Mouse (Mus musculus) mouse embryonic stem cell (cell line): ENCODE data around the gene Epha4.

ENCODE experiments used
- in situ Hi-C, 2 experiments: fragments of 300-500 bp; cut with MboI; formaldehyde crosslinking; loops; 1 replicate in 1 of 2; 3 replicates in 1 of 2; pipeline ENCODE4 v1.14.3; 2019 to 2020; ENCODE audit warnings: low sequenced_read_pairs in 2 of 2, low pct_unique_long_range_greater_than_20kb in 1 of 2, mixed read lengths in 1 of 2; ENCODE audit not compliant: unreplicated experiment in 1 of 2

Gene Epha4

DNA sequence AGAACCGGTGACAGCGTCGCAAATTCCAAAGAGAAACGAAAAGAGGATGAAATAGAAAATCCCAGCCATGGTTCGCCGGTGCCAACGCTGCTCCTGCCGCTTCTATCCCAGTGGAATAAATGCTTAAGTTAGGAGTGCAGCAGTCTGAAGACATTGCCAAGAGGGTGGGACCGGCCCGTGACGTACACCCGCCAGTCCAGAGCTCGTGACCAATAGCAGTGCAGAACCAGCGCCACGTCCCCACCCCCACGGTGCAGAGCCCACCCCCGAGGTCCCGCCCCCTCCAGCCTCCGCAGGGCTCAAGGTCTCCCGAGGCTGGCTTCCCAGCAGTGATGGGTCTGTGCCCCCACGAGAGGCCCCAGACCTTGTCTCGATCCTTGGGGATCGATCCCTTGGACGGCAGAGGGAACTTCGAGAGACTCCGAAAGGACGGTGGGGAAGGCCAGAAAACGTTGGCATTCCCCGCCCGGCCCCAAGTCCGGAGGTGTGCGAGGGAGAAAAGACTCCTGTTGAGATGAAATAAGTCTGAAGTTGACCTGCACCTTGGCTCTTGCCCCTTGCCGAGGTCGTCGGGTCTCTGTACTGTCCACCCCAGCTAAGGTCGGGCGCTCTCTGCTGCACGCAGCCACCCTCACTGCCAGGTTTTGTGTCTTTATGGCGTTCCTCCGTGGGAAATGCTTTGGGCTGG, at the start of gene Epha4:
Gene Epha4, minus strand, starts transcription at position 126 of the 688 bp plus-strand sequence.
- in situ Hi-C loops: loop anchor here in 1 of 2 experiments (10.0 kb wide), 1 partner anchor 140 kb away; no protein-coding TSS in a partner anchor

DNA sequence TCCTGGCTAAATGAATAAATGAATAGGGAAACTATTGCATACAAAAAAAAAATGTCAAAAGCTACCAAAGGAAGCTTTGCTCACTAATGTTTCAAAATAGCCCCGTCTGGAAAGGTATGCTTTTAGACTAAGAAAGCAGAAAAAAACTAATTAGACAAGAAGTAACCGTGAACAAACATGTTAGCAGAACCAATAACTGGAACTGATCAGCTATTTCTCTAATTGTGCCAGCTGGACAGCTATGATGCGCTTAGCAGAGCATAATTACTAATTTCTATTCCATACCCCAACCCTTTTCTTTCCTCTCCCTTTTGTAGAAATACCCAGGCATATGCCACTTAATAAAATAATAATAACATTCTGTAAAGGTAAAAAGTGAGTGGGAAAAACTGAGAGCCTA, 41.3 kb upstream of the Epha4 start:
- in situ Hi-C loops: no loop called here

DNA sequence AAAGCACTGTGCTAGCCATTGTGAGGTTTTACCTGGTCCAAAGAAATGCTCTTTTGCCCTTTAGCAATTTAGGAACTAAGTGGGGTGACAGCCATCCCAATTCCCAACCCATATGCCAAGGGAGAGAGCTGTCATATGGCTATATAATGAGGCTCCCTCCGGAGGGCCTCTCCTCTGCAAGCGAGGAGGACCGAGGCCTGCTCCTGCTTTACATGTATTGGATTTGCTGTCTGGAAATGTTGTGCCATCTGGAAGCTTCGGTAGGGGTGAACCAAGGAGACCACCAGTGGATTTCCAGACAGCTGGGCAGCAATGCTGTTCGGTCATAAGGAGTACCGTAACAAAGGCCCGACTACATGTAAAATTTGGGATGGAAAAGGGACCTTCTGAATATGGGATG, 37.0 kb upstream of the Epha4 start:
- in situ Hi-C loops: no loop called here

DNA sequence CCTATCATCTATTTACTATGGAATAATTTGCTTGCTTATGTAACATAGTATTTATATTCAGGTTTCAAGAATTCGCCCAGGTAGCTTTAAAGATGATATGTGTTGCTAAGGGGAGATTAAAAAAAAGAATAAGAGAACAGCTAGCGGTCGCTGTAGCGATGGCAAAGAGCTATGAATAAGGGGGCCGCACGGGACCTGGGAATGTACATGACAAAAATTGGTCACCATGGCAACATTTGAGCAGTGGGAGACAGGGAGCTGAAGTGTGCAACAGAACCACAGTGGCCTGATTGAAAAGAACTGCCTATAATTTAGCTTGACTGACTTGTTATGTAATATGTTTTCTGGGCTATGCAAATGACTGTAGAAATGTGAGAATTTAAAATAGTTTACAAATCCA, 30.8 kb upstream of the Epha4 start:
- in situ Hi-C loops: no loop called here

DNA sequence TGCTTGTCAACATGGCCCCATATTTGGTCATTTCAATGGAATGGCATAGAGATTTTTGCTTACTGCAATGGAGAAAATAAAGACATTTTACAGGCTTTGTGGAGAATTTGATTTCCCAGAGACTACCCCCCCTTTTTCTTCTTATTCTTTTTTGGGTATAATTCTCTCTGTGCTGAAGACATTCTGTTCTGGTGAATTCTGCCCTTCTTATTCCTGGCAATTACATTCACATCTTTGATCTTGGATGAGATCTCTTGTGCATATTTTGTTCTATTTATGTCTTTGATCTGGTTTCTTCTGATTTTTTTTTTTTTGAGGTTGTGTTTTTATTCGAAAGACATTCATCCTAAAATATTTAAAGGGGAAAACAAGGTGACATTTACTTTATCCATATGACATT, 30.1 kb upstream of the Epha4 start:
- in situ Hi-C loops: no loop called here

DNA sequence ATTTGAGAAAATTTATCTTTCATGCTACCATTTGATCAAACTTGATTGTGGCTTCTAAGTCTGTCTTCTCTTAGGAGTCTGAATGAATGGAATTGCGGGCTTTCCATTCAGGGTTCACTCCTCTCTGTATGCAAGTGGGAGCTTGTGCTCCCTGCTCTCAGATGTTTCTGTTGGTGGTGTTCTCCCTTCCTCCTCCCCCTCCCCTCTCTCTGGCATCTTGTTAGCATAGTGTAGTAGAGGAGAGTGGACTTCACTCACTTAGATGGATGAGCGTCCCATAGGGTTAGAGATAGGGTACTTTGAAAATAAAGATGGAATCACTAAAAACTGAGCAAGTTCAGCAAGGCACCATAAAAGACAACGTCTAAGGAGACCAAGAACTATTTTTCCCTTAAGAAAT, 29.4 kb upstream of the Epha4 start:
- in situ Hi-C loops: no loop called here

DNA sequence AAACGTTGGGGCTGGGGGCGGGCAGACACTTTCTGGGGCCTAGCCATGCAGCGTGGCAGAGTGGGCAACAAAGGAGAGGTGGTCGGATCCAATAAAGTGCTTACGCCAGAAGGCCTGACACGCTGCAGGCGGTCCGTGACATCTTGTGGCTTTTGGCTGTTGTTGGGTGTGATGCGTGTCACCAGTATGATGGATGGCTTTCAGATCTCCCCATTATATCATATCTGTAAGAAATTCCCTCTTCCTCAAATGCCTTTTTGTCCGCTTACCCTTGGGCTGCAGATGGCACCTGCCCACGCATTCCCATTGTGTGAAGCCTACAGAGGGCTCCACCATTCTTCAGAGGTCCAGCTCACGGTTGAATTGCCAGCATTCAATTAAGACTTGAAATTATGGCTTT, 25.1 kb upstream of the Epha4 start:
- in situ Hi-C loops: no loop called here

DNA sequence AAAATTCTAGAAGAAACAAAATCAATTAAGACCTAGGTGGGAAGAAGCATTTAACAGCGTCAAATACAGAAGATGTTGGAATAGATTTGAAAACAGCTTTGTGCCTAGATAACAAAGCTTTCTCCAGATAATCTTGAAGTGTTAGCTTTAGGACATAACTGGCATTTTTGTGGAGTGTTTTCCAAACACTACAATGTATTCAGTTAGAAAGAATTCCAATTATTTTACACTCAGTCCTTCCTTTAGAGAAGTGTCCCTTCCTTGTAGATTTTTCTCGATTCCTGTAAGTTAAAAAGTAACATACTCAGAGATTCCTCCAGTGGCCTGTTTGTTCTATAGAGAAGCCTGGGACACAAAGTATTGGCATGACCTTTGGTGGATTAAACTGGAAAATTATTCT, 23.7 kb upstream of the Epha4 start:
- in situ Hi-C loops: no loop called here

DNA sequence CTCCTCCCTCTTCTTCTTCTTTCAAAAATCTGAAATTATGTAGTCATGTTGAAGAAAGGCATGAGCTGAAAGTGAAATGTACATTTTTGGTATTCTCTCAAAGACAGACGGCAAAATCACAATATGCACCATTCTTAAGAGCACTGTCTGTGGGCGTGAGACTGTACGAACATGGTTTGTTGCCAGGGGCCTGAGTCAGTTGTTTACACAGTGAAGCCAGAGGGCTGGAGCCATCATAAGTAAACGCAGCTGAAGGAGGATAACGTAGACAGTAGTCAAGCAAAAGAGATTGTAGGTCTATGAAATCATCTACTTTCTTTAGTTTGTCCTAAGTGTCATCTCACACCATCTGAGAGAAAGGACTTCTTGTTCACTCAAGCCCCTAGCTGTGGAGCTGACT, 21.0 kb upstream of the Epha4 start:
- in situ Hi-C loops: no loop called here

DNA sequence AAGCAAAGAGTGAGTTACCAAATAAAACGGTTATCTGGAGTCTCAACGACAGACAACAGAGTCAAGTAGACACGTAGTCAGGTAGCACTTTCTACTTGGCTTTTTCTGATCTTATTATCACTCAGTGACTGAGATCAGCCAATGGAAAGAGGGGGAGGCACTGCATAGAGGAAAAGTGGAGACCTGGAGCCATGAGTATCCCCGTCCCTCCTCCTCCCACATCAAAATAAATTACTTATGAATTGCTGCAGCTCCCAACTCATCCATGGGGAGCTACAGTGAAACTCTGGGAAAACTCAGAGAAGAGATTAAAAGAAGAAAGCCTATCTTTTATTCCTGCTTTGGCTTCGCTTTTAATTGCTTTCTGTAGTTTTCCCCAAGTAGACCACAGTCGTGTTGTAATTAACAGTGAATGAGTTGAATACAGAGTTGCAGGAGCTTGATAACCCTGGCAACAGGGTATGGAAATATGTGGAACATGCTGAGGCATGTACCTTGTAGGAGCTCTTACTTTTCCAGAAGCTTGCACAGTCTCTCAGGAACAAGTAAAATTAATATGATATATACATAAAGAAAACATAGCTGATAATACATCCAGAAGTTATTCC, 17.8 kb upstream of the Epha4 start:
- in situ Hi-C loops: no loop called here

DNA sequence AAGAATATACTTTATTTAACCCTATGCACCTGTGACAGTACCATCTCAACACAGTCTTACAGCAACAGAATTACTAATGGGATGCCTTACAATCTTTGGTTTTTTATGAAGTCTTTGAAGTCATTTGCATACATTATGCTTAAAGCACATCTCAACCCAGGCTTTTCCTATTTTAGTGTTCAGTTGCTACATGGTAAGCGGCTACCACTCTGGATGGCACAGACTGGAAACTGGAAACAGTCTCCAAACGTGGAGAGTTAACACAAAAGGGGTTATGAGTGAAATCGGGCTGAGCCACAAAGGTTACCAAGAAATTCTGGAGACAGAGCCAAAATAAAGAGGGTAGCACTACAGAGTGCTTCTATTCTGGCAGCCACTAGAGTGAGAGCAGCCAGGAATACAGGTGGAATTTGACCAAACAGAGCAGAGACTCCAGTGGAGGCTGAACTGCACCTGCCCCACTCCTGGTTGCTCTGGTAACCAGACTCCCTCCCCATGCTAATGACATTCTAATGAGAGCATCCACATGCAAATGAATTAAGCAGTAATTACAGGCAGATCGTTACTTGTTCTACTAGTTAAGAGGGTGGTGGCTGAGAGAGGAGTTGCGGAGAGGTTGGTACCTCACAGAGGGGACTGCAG, 17.2 kb upstream of the Epha4 start:
- in situ Hi-C loops: no loop called here

DNA sequence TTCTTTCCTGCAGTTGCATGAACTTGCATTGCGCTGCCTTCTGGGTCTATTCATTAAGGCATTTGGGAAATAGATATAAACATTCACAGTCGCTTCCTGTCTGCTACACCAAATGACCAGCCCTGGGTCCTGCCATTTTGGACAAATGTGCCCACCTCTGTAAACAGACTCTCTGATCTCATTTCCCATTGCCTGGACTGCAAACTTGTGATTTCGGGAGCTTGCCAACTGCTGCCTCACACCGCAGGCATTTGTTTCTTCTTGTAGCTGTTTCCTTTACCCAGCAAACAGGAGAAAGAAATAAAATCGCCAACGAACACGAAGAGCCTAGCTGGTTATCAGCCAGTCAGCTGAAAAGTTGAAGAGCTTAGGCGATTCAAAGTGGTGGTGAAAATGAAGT, 10.2 kb upstream of the Epha4 start:
- in situ Hi-C loops: no loop called here

DNA sequence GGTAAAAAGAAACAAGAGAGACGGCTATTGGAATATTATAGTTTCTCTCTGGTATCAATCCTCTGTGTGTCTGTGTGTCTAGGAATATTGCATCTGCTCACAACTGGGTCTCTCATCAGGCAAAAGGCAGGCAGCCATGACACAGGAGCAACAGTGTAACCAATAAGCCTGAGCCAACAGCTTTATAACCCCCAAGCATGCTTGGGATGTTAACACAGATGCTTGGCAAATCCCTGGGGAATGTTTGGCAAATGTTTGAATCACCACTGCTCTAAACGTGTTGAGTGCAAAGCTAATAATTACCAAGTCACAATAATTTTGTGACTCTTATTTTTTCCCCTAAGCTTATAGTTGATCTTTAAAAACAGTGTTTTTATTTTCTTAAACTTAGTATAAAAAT, 8.5 kb upstream of the Epha4 start:
- in situ Hi-C loops: no loop called here

DNA sequence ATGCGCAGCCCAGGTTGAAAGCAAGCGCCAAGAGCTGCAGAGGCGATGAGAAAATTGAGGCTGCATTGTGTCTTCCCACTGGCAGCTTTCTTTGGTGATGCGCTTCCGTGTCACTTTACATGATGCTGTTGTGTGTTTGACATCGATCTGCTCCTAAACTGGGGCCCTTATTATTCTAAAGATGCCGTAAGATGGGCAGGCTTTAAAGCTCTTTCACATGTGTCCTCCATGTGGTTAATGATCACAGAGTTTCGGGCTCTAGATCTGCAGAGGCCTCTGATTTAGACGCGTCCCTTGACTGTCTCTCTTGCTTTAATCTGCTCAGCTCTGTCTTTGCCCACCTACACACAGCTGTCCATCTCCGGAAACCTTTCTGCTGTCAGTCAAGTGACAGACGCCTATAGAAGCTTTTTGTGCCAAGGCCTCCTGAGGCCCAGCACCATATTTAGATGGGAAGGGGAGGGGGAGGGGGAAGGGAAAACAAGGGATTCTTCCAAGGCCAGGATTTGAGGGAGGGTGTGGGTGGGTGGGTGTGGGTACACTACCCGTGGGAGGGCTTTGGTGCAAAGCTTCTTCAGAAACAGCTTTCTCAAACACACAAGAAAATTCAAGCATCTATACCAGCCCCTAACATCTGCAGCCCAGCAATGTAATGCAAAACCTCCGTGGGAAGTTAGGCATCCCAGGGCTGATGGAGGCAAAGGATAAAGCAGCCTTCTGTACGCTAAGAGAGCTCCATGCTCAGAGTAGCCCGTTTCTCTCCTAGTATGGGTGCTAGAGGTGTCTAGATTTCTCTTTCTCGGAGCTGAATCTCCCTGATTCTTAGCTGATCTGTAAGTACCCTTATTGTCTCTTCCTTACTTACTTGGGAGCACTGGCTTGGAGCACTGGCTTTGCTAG, 7.0 kb upstream of the Epha4 start:
- in situ Hi-C loops: no loop called here

DNA sequence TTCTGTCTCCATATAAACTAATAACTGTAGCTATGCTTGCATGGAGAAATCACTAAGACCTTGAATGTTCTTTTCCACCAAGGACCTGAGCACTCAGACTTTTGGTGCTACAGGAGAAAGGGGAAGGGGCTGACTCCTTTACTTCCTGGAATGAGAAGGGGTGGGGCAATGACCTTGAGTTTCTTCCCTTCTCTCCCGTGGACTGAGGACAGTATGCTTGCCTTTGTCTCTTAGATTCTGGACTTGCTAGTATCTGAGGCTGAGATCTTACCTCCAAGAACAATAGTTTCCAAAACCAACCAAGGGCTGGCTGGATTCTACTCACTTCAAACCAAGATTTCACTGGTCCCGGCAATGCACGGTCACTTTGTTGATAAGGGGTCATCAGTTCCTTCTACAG, 3.8 kb upstream of the Epha4 start:
- in situ Hi-C loops: loop anchor here in 1 of 2 experiments (10.0 kb wide), 1 partner anchor 144 kb away; no protein-coding TSS in a partner anchor

DNA sequence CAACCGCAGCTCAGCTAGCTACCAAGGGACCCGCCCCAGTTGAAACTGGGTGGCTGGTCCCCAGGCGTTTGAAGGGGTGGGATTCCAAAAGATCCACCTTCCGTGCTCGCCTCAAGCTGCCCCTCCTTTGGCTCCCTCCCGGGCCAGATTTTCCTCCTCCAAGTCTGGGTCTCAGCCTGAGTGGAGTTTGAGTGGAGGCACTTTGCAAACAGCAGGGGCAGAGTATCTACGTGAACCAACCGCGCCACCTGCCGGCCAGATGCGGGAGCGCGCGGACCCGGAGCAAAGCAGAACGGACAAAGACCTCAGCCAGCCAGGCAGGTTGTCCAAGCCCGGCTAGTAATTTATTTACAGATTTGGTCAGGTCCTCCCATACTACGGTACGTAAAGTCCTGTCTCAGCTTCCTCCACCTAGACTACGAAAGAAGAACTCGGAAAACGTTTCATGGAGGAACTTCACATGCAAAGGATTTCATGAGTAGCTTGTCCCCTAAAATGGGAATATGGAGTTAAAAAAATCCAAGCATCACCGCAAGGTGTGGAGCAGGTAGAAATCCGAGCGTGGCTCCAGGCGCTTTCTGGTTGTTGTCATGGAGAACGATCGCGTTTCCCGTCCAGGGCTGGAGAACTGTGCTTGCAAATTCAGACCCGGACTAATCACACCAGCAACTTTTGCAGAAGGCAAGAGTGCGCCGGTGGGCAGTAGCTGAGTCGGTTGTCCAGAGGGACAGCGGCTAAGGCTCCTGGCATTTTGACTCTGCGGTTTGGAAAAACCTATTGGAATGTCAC, 1.5 kb upstream of the Epha4 start:
- in situ Hi-C loops: loop anchor here in 1 of 2 experiments (10.0 kb wide), 1 partner anchor 142 kb away; no protein-coding TSS in a partner anchor

DNA sequence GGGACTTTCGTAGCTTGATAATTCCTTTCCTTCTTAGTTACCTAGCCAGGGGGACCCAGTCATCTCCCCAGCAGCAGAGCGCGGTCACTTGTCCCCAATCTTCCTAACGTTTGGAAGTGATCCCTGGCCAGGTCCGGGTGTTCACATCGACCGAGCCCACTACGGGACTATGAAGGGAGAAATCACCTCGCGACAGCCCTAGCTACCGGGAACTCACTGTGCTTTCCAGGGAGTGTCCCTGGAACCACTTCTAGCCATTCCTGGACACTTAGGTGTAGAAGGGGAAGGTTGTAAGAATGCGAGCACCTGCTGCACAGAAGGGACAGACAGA, 728 bp upstream of the Epha4 start:
- in situ Hi-C loops: loop anchor here in 1 of 2 experiments (10.0 kb wide), 1 partner anchor 141 kb away; no protein-coding TSS in a partner anchor

DNA sequence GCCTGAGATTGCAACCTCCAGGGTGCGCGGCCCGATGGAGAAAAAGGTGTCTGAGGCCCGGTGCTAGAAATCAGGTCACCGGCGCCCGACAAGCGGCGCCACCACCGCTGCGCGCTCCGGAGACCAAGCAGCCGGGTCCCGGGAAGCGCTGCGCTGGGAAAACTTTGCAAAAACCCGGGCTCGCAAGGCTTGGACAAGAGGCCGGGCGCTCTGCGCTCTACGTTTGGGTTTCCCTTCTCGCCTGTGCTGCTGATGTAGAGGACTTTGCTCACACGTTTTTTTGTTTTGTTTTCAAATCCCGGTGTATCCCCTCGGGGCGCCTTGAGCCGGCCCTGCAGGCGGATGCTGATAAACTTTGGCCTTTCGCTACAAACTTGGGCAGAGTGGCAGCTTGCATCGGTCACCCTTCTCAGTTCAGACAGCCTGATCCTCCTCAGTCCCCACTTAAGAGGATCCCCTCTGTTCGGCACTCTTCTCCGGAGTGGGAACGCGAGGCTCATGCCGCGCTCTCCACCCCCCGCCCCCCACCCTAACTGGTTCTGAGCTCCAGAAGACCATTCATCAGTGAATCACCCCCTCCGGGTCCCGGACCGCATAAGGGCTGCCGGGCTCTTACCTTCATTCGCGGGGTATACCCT, 444 bp downstream of the Epha4 start:
- in situ Hi-C loops: loop anchor here in 1 of 2 experiments (10.0 kb wide), 1 partner anchor 140 kb away; no protein-coding TSS in a partner anchor
